Mouse (Mus musculus) embryonic facial prominence, embryonic 10.5 days (tissue): Measurements from ENCODE around the gene Lrrc15. TPM values are rescaled to one million over a fixed set of nuclear protein-coding genes. Genes with fewer than 3 reads are reported as not detected.

Source experiments
- DNase-seq: peaks from one replicate; pipeline ENCODE4 v3.0.0-alpha.2; 2017; ENCODE audit warnings: low spot score
- H3K27ac ChIP-seq: fragments of 300-500 bp; sonication (generic); replicated peaks from 2 replicates; pipeline ENCODE4 v1.5.1; 2016; ENCODE audit warnings: mild to moderate bottlenecking
- H3K27me3 ChIP-seq: fragments of 300-500 bp; sonication (generic); replicated peaks from 2 replicates; pipeline ENCODE4 v1.6.1; 2016; ENCODE audit warnings: low read depth, mild to moderate bottlenecking; ENCODE audit not compliant: poor library complexity, severe bottlenecking
- H3K36me3 ChIP-seq: fragments of 300-500 bp; sonication (generic); replicated peaks from 2 replicates; pipeline ENCODE4 v1.6.1; 2016; ENCODE audit warnings: mild to moderate bottlenecking, moderate library complexity
- H3K4me1 ChIP-seq: fragments of 300-500 bp; sonication (generic); 2 replicates; pipeline ENCODE4 v1.6.1; 2016
- H3K4me3 ChIP-seq: fragments of 300-500 bp; sonication (generic); 2 replicates; pipeline ENCODE4 v1.5.1; 2016; ENCODE audit warnings: mild to moderate bottlenecking, moderate library complexity
- H3K9me3 ChIP-seq: fragments of 300-500 bp; sonication (generic); 2 replicates; pipeline ENCODE4 v1.6.1; 2016; ENCODE audit warnings: mild to moderate bottlenecking
- WGBS: fragments of 180-500 bp; shearing (Covaris S2); methylation state at CpG from one replicate; pipeline ENCODE4 v1.1.7; 2016; 5-methylcytosine and 5-hydroxymethylcytosine counted together
- polyA plus RNA-seq: library from polyadenylated mRNA; unstranded; fragments of >200 nt; fragmentation: Nextera tagmentation; extraction: Ambion mirVana; gene quantifications from 2 replicates; pipeline ENCODE4 v1.2.1, GENCODE M21; 2016

The Lrrc15 gene
- polyA plus RNA-seq, 1 experiment from 2014 or later = 0.66 TPM

DNA sequence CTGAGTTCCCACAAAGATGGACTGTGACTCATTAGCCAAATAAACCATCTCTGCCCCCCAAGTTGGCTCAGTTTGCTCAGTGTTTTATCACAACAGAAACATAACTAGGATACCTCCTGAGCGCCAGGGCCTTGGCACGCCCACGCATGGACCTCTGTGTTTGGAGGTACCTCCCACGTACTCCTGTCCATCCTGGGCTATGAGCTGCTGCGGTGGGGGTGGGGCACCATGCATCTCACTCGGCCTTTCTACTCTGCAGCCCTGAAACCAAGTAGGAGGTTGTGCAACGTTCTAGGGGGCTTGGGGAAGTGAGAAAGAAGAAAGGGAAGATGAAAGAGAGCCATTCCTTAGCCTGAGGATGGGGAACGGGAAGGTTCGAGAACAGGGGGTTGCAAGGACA is 25.3 kb downstream of the Lrrc15 start:
- Histone ChIP-seq H3K4me1 (peaks cover 10% of the 10 kb centered on the region; the same call in 1 of the 2 replicates), H3K27ac (no peak overlapping the region), H3K27me3 (peaks cover 13% of the 10 kb centered on the region), H3K4me3 (no peak overlapping the region), H3K36me3 (no peaks in the 10 kb centered on the region), H3K9me3 (no peaks in the 10 kb centered on the region)
- DNase-seq = no peak
- WGBS = 82% methylated on average over 9 of the region's 9 CpGs

GRCm38 (mm10) chr16:30255061-30255460 is 28.0 kb downstream of the Lrrc15 start:
- DNase-seq = no peak
- Histone ChIP-seq H3K27me3 (peaks cover 31% of the 10 kb centered on the region), H3K27ac (no peak overlapping the region), H3K9me3 (no peaks in the 10 kb centered on the region), H3K36me3 (no peaks in the 10 kb centered on the region), H3K4me3 (no peak overlapping the region), H3K4me1 (peaks cover 19% of the 10 kb centered on the region)
- WGBS = 60% methylated on average over 7 of the region's 7 CpGs

DNA sequence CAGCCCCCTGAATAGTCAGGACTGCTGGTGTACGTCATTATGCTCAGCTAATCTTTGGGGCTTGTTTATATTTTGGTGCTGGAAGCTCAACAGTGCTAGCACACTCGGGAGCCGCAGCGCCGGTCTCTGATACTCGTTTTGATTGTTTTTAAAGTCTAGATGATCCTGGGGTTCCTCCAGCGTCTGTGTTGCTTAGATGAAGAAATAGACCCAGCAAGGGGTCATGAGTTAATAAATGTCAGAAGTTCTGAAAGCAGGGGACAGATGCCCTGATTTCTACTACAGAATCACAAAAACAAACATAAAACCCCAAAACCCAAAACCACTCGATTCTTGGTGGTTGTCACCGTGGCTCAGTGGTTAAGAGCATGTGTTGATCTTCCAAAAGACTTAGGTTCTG is 29.2 kb downstream of the Lrrc15 start:
- H3K36me3 ChIP-seq = no peaks in the 10 kb centered on the region
- no peak overlapping the region for H3K4me3 ChIP-seq
- 82% methylated on average over 9 of the region's 9 CpGs for WGBS
- no peak for DNase-seq
- peaks cover 17% of the 10 kb centered on the region for H3K4me1 ChIP-seq
- H3K27ac ChIP-seq = no peak overlapping the region
- H3K9me3 ChIP-seq = no peaks in the 10 kb centered on the region
- peaks cover 42% of the 10 kb centered on the region for H3K27me3 ChIP-seq

GRCm38 (mm10) chr16:30253374-30253773 is 29.7 kb downstream of the Lrrc15 start:
- no peak for DNase-seq
- no peaks in the 10 kb centered on the region for H3K9me3 ChIP-seq
- H3K4me1 ChIP-seq = peaks cover 20% of the 10 kb centered on the region
- H3K27me3 ChIP-seq = peaks cover 44% of the 10 kb centered on the region
- no peak overlapping the region for H3K4me3 ChIP-seq
- H3K36me3 ChIP-seq = no peaks in the 10 kb centered on the region
- WGBS = 86% methylated on average over 4 of the region's 4 CpGs
- no peak overlapping the region for H3K27ac ChIP-seq

- H3K9me3 ChIP-seq = no peaks in the 10 kb centered on the region
- no peak overlapping the region for H3K27ac ChIP-seq
- H3K27me3 ChIP-seq = peaks cover 42% of the 10 kb centered on the region
- no peaks in the 10 kb centered on the region for H3K36me3 ChIP-seq
- DNase-seq = peak; percentile 88
- peak overlapping the region; percentile 42 for H3K4me3 ChIP-seq
- WGBS = 1% methylated on average over 21 of the region's 21 CpGs
- H3K4me1 ChIP-seq = peaks cover 19% of the 10 kb centered on the region
Measured at GRCm38 (mm10) chr16:30252003-30252418, 31.0 kb downstream of the Lrrc15 start.

- WGBS = 73% methylated on average over 12 of the region's 12 CpGs
- H3K27me3 ChIP-seq = peaks cover 32% of the 10 kb centered on the region
- peaks cover 22% of the 10 kb centered on the region for H3K4me1 ChIP-seq
- no peak overlapping the region for H3K4me3 ChIP-seq
- H3K36me3 ChIP-seq = no peaks in the 10 kb centered on the region
- 0 out of 2 replicates have a peak, but pooled peaks cover 2% of the 10 kb centered on the region for H3K9me3 ChIP-seq
- no peak overlapping the region for H3K27ac ChIP-seq
- DNase-seq = no peak
Measured at GRCm38 (mm10) chr16:30244037-30244700, 38.9 kb downstream of the Lrrc15 start.

DNA sequence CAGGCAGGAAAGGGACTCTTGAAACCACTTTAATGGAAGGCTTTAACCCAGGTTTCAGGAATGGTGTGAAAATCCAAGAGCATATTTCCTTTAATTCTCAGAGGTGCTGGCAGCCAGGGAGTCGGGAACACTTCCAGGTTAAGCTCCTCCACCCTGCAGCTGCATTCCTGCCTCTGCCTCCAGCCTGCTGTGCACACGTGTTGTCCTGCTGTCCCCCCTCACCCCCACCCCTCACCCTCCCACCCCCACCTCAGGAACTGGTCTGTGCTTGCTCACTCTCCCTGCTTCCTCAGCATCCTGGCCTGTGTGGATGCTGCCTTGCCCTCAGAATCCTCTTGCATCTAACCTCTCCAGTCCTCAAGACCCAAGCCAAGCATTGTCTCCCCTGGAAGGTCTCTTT is 41.4 kb downstream of the Lrrc15 start:
- 29% methylated on average over 2 of the region's 2 CpGs for WGBS
- H3K4me3 ChIP-seq = no peak overlapping the region
- no peak overlapping the region for H3K27ac ChIP-seq
- H3K36me3 ChIP-seq = no peaks in the 10 kb centered on the region
- peaks cover 28% of the 10 kb centered on the region for H3K4me1 ChIP-seq
- no peak for DNase-seq
- H3K27me3 ChIP-seq = peaks cover 54% of the 10 kb centered on the region
- 0 out of 2 replicates have a peak, but pooled peaks cover 2% of the 10 kb centered on the region for H3K9me3 ChIP-seq

- Histone ChIP-seq H3K27ac (no peak overlapping the region), H3K9me3 (no peaks in the 10 kb centered on the region), H3K4me3 (no peak overlapping the region), H3K4me1 (peaks cover 53% of the 10 kb centered on the region), H3K27me3 (peaks cover 76% of the 10 kb centered on the region), H3K36me3 (no peaks in the 10 kb centered on the region)
- WGBS = 79% methylated on average over 6 of the region's 6 CpGs
- DNase-seq = no peak
Measured at GRCm38 (mm10) chr16:30238791-30239190, 44.3 kb downstream of the Lrrc15 start.

DNA sequence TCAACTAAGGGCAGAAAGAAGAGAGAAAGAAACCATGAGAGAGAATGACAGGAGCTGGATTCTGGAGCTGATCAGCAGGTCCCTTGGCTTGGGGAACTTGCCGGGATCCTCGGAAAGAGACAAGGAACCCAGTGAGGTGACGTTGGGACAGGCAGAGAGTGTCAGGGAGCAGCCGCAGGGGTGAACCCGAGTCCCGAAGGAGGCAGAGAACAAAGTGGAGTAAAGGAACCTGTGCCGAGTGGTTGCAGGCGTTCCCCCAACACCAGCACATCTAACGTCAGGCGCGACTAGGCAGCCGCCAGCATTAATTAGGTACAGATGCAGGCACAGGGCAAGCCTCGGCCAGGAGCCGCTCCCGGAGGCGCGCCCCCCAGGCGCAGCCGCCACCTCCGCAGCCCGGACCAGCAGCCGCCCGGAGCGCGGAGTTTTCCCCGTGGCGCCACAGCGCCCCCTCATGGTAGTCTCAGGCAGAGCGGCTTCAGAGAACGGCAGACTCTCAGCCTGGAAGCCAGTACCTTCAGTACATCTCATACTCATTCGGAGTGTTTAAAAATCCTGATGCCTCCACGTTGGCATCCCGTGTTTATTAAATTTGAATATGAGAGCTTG is 46.9 kb downstream of the Lrrc15 start:
- H3K4me3 ChIP-seq = peak overlapping the region; percentile 52
- WGBS = 2% methylated on average over 33 of the region's 33 CpGs
- peaks cover 91% of the 10 kb centered on the region for H3K27me3 ChIP-seq
- H3K4me1 ChIP-seq = peaks cover 58% of the 10 kb centered on the region
- no peaks in the 10 kb centered on the region for H3K36me3 ChIP-seq
- peak overlapping the region; percentile 78 for H3K27ac ChIP-seq
- peak; percentile 94 for DNase-seq
- H3K9me3 ChIP-seq = no peaks in the 10 kb centered on the region

- no peaks in the 10 kb centered on the region for H3K9me3 ChIP-seq
- H3K27ac ChIP-seq = peak overlapping the region; percentile 78
- peak; percentile 28 for DNase-seq
- WGBS = 54% methylated on average over 2 of the region's 2 CpGs
- peaks cover 58% of the 10 kb centered on the region for H3K4me1 ChIP-seq
- peaks cover 93% of the 10 kb centered on the region for H3K27me3 ChIP-seq
- H3K4me3 ChIP-seq = peak overlapping the region; percentile 52; the same call in 1 of the 2 replicates
- no peaks in the 10 kb centered on the region for H3K36me3 ChIP-seq
Measured at GRCm38 (mm10) chr16:30235577-30235976, 47.5 kb downstream of the Lrrc15 start.

- WGBS = 48% methylated on average over 12 of the region's 12 CpGs
- peaks cover 58% of the 10 kb centered on the region for H3K4me1 ChIP-seq
- H3K9me3 ChIP-seq = no peaks in the 10 kb centered on the region
- no peaks in the 10 kb centered on the region for H3K36me3 ChIP-seq
- no peak for DNase-seq
- peak overlapping the region; percentile 78 for H3K27ac ChIP-seq
- no peak overlapping the region for H3K4me3 ChIP-seq
- H3K27me3 ChIP-seq = peaks cover 93% of the 10 kb centered on the region
Measured at GRCm38 (mm10) chr16:30234636-30235546, 48.2 kb downstream of the Lrrc15 start.

DNA sequence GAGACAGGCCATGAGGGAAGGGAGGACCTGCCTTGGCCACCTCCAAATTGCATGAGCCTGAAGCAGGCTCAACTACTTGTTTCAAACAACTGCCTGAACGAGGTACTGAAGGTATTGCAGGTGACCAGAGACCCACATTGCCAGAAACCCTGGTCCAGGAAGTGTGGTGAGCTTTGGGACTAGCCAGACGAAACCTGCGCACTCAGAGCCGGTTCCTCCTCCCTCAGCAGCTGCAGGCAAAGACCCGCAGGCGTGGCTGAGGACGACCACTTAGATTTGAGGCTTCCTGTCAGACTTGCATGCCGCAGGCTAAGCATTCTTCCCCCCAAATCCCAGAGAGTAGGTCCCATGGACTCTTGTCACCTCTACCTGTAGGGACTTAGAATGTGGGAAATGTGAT is 49.0 kb downstream of the Lrrc15 start:
- no peaks in the 10 kb centered on the region for H3K36me3 ChIP-seq
- 42% methylated on average over 8 of the region's 8 CpGs for WGBS
- no peaks in the 10 kb centered on the region for H3K9me3 ChIP-seq

More for the DNA sequence above, 49.0 kb downstream of the Lrrc15 start:
- no peak overlapping the region for H3K4me3 ChIP-seq
- H3K27ac ChIP-seq = 0 out of 2 replicates have a peak overlapping the region, but pooled peaks have one; percentile 15
- no peak for DNase-seq
- H3K4me1 ChIP-seq = peaks cover 58% of the 10 kb centered on the region
- H3K27me3 ChIP-seq = peaks cover 92% of the 10 kb centered on the region
